Mouse (Mus musculus) limb, embryonic 14.5 days (tissue): ENCODE data around the gene Mcrip1. TPM values are rescaled to one million over a fixed set of nuclear protein-coding genes. Genes with fewer than 3 reads are reported as not detected.
"Not testable (repeated sequence)": the region's sequence is repeated elsewhere in the genome, so short reads cannot be mapped to it uniquely, and the experiment has no call there.

Experiments
- ATAC-seq: fragments of 200-750 bp; cut with Nextera tagmentation; 2 replicates; pipeline ENCODE4 v1.8.0; 2017; ENCODE audit warnings: low read depth, moderate number of reproducible peaks, moderate TSS enrichment; ENCODE audit not compliant: low FRiP score
- DNase-seq: peaks from one replicate; pipeline ENCODE4 v3.0.0-alpha.2; 2015; ENCODE audit warnings: low spot score
- H3K27ac ChIP-seq: fragments of 300-500 bp; sonication (generic); replicated peaks from 2 replicates; pipeline ENCODE4 v1.5.1; 2014; ENCODE audit warnings: low read depth, mild to moderate bottlenecking, low read length, moderate library complexity, mixed read lengths
- H3K27me3 ChIP-seq: fragments of 300-500 bp; sonication (generic); 2 replicates; pipeline ENCODE4 v1.6.1; 2014; ENCODE audit warnings: low read length, mixed read lengths; ENCODE audit not compliant: control insufficient read depth, insufficient read depth
- H3K36me3 ChIP-seq: fragments of 300-500 bp; sonication (generic); 2 replicates; pipeline ENCODE4 v1.6.1; 2014; ENCODE audit warnings: mild to moderate bottlenecking, low read length, moderate library complexity, mixed read lengths; ENCODE audit not compliant: control insufficient read depth, insufficient read depth
- H3K4me1 ChIP-seq: fragments of 300-500 bp; sonication (generic); 2 replicates; pipeline ENCODE4 v1.6.1; 2014; ENCODE audit warnings: antibody characterized with exemption, low read length, mixed read lengths; ENCODE audit not compliant: control insufficient read depth, insufficient read depth
- H3K4me2 ChIP-seq: fragments of 300-500 bp; sonication (generic); replicated peaks from 2 replicates; pipeline ENCODE4 v1.6.1; 2014; ENCODE audit warnings: low read depth, mild to moderate bottlenecking, low read length, moderate library complexity; ENCODE audit not compliant: severe bottlenecking
- H3K4me3 ChIP-seq: fragments of 300-500 bp; sonication (generic); replicated peaks from 2 replicates; pipeline ENCODE4 v1.5.1; 2014; ENCODE audit warnings: low read length
- H3K9ac ChIP-seq: fragments of 300-500 bp; sonication (generic); 2 replicates; pipeline ENCODE4 v1.6.1; 2014; ENCODE audit warnings: mild to moderate bottlenecking, low read depth, low read length, moderate library complexity; ENCODE audit not compliant: severe bottlenecking
- H3K9me3 ChIP-seq: fragments of 300-500 bp; sonication (generic); 2 replicates; pipeline ENCODE4 v1.6.1; 2016; ENCODE audit warnings: low read length; ENCODE audit not compliant: control insufficient read depth
- POLR2A ChIP-seq: fragments of 200-500 bp; IDR thresholded peaks from 2 replicates; pipeline ENCODE4 v1.8.0; 2012; ENCODE audit warnings: inconsistent platforms, mild to moderate bottlenecking, moderate library complexity, borderline replicate concordance; ENCODE audit not compliant: insufficient read depth, insufficient read length; ENCODE audit errors: extremely low read depth
- WGBS: fragments of 180-500 bp; shearing (Covaris S2); extraction: QIAGEN DNeasy Blood & Tissue Kit; methylation state at CpG from one replicate; pipeline ENCODE4 v1.1.7; 2014; 5-methylcytosine and 5-hydroxymethylcytosine counted together
- polyA plus RNA-seq, 2 experiments: library from polyadenylated mRNA; depleted of rRNA in 1 of 2; stranded (reverse) in 1 of 2; unstranded in 1 of 2; fragments of >200 nt; fragmentation: Nextera tagmentation in 1 of 2; extraction: Ambion mirVana in 1 of 2; gene quantifications; 2 replicates each; pipeline versions ENCODE4 v1.2.1 to v1.2.3; 2012 to 2014

Gene Mcrip1
- polyA plus RNA-seq, 2 experiments = 203 to 271 TPM

DNA sequence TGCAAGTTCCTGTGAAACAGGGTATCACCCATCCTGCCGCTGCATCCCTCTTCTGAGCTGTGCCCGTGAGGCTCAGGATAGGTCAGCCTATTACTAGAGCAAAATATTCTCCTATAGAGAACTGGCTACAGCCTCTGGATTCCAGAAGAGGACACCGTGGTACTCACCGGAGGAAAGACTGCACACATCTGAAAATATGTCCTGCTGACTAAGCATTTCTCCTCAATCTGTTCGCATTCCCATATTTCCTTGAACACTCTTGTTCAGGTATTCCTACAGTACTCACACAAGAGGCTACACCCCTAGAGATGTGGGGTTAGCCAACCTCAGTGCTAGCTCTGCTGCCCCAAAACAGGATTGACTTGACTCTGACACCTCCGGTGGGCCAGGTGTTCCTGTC lies 18.8 kb upstream of the Mcrip1 start:
- ATAC-seq (no peak), DNase-seq (no peak)
- Histone ChIP-seq H3K4me2 (no peak overlapping the region), H3K27me3 (no peaks in the 10 kb centered on the region), H3K4me1 (peaks cover 16% of the 10 kb centered on the region), H3K9ac (no peak overlapping the region), H3K27ac (no peak overlapping the region), H3K9me3 (no peaks in the 10 kb centered on the region), H3K4me3 (no peak overlapping the region), H3K36me3 (peaks cover 80% of the 10 kb centered on the region)
- no peak for TF ChIP-seq POLR2A
- WGBS = 93% methylated on average over 6 of the region's 6 CpGs

DNA sequence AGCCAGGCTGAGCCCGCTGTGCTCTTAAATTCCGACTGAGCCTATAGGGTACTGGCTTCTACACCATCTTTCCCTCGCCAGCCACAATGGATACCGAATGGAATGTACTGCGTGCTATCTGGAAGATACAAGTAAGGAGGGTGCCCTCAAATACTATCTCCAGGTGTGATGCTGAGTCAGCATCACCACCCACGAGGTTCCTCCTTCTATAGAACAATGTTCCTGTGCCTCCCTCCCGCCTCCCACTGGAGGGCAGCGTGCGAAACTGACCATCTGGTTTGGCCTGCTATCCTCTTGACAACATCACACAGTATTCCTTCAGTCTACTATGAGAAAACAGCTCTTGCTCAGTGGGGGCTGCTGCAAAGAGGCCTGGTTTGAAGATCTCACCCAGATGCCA lies 15.6 kb upstream of the Mcrip1 start:
- Histone ChIP-seq H3K4me1 (0 out of 2 replicates have a peak, but pooled peaks cover 2% of the 10 kb centered on the region), H3K36me3 (peaks cover 96% of the 10 kb centered on the region), H3K27ac (no peak overlapping the region), H3K27me3 (no peaks in the 10 kb centered on the region), H3K4me2 (no peak overlapping the region), H3K9ac (no peak overlapping the region), H3K9me3 (no peaks in the 10 kb centered on the region), H3K4me3 (no peak overlapping the region)
- TF ChIP-seq POLR2A = no peak
- WGBS = 86% methylated on average over 9 of the region's 9 CpGs
- DNase-seq (no peak), ATAC-seq (no peak)

DNA sequence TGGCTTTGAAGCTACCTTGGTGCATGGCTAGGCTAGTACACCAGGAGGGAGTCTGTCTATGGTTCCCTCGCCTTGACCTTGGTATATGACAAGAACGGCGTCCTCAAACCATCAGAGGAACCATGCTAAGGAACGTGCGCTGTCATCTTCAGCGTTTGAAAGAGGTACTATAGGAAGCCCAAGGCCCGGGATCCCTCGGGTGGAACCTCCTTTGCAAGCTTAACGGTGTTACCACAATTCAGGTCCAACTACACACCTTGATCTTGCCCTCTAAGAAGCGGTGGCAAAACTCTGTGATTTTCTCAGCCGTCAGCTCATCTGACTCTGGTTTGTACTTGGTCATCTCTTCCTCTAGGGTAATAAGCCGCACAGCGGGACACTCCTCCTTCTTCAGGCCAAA lies 13.4 kb upstream of the Mcrip1 start:
- no peak for TF ChIP-seq POLR2A
- no peak overlapping the region for H3K4me3 ChIP-seq
- H3K27ac ChIP-seq = no peak overlapping the region
- no peaks in the 10 kb centered on the region for H3K9me3 ChIP-seq
- H3K36me3 ChIP-seq = peaks cover 92% of the 10 kb centered on the region
- no peaks in the 10 kb centered on the region for H3K27me3 ChIP-seq
- H3K4me1 ChIP-seq = no peaks in the 10 kb centered on the region
- ATAC-seq (no peak), DNase-seq (no peak)
- H3K9ac ChIP-seq = no peak overlapping the region
- H3K4me2 ChIP-seq = no peak overlapping the region
- WGBS = 97% methylated on average over 13 of the region's 13 CpGs

DNA sequence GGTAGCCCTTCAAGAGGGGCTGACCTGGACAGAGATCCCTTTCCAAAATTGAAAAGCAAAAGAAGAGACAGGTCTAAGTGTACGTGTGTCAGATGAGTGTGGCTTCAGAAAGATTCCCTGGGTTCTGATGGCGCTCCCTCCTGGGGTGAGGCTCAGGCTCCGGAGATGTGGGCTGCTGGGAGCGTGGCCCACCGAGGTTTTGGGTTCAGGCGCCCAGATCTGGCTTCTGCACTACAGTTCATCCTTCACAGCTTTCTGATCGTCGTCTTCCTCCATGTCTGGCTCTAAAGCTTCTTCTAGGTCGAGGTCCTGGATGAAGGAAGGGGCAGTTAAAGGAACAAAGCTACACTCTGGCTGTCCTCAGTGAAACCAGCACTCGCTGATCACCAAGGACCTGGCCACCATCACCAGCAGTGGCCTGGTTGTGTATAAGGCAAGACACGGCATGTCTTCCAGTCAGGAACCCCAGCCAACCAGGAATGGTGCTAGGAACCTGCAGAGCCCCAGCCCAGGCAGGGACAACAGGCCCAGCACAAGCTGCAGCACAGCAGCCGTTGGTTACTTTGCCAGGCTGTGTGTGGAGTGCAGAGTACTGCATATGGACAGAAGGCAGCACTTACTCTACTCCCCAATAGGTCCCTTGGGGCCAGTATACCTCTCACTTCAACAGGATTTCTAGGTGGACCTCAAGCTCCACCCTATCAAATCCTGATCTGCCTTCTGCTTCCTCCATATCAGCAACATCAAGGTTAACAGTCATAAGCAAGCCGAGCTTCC lies 11.6 kb upstream of the Mcrip1 start:
- DNase-seq (no peak), ATAC-seq (no peak)
- TF ChIP-seq POLR2A = no peak
- no peak overlapping the region for H3K4me3 ChIP-seq
- no peak overlapping the region for H3K27ac ChIP-seq
- peaks cover 74% of the 10 kb centered on the region for H3K36me3 ChIP-seq
- no peak overlapping the region for H3K4me2 ChIP-seq
- H3K4me1 ChIP-seq = no peaks in the 10 kb centered on the region
- no peak overlapping the region for H3K9ac ChIP-seq
- no peaks in the 10 kb centered on the region for H3K27me3 ChIP-seq
- 93% methylated on average over 13 of the region's 13 CpGs for WGBS
- H3K9me3 ChIP-seq = no peaks in the 10 kb centered on the region

DNA sequence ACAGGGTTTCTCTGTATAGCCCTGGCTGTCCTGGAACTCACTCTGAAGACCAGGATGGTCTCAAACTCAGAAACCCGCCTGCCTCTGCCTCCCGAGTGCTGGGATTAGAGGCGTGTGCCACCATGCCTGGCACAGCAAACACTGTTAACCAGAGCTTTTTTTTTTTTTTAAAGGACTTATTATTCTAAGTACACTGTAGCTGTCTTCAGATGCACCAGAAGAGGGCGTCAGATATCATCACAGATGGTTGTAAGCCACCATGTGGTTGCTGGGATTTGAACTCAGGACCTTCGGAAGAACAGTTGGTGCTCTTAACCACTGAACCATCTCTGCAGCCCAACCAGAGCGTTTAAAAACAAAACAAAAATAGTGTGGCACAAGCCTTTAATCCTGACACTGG lies 9.3 kb upstream of the Mcrip1 start:
- H3K27me3 ChIP-seq, DNase-seq, H3K9ac ChIP-seq, ATAC-seq, H3K4me2 ChIP-seq, H3K4me3 ChIP-seq, H3K27ac ChIP-seq, H3K4me1 ChIP-seq, H3K9me3 ChIP-seq: not testable (repeated sequence)
- H3K36me3 ChIP-seq = peaks cover 51% of the 10 kb centered on the region
- WGBS = 89% methylated on average over 6 of the region's 6 CpGs

DNA sequence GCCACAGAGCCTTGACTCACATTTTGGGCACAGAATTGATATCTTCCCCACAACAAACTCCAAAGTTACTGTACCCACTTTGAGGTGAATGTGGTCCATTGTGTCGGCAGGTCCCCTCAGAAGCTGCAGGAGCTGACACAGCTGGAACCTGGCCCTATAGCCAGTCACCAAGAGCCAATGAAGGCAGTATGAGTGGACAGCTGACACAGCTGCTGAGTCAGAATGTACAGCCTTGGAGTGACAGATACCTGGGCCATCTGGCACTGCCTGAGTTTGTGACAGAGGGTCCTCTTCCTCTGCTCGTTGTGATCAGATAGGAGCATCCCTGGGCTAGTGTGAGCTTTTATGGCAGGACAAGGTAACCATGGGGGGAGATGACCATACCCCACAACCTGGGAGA lies 5.7 kb upstream of the Mcrip1 start:
- no peak overlapping the region for H3K27ac ChIP-seq
- no peaks in the 10 kb centered on the region for H3K9me3 ChIP-seq
- no peak for TF ChIP-seq POLR2A
- peaks cover under 1% of the 10 kb centered on the region for H3K4me1 ChIP-seq
- no peak overlapping the region for H3K4me2 ChIP-seq
- ATAC-seq = no peak
- H3K9ac ChIP-seq = no peak overlapping the region
- peaks cover 15% of the 10 kb centered on the region for H3K36me3 ChIP-seq
- H3K27me3 ChIP-seq = no peaks in the 10 kb centered on the region
- H3K4me3 ChIP-seq = no peak overlapping the region
- WGBS = 81% methylated on average over 2 of the region's 2 CpGs
- DNase-seq = no peak
